Mouse (Mus musculus): ENCODE measurements at regions not wholly inside any gene's neighbourhood (a gene's known extent, or its start where the extent isn't known, plus 50 kb on each side); places are given as distances from the start of the nearest gene placed in this dataset.

DNA sequence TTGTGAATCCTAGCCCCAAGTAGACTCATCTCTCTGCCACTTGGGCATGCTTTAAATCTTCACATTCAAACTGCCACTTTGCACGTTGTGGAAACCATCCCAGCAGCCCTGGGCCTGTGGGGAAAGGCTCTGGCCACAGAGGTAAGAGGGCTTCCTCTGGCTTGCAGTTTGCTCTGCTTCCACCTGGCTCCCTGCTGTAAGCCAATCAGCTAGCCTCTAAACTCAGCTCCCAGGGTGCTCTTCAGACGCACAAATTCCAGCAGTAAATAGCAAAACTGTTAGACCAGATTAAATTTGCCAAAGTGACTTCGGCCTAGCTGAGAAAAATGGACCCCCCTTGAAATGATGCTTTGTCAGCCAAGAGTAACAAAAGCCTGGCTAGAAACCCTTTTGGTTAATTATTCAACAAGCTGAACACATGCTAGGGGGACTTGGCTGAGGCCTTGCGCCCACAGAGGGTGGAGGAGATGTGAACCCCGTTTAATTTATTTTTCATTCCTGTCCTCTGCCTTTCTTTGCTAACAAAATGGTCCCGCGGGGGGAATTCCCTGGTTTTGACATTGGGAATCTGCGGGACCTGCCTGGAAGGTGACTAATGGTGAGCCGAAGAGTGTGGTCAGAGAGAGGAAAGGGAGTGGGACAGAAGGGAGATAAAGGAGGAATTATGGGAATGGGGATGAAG lies 84.1 kb upstream of the Cops8 start:
- intact Hi-C loops (cut with DNase I) = no loop called here
- no peak for DNase-seq (ENCODE audit: extremely low spot score in 1 of 2, low spot score in 2 of 2)

GRCm38 (mm10) chr1:90519284-90520275 lies 83.2 kb upstream of the Cops8 start:
- no peak for DNase-seq (ENCODE audit: extremely low spot score in 1 of 2, low spot score in 2 of 2)
- intact Hi-C loops (cut with DNase I) = no loop called here

GRCm38 (mm10) chr1:90522294-90522693 lies 80.5 kb upstream of the Cops8 start:
- no peak for DNase-seq (ENCODE audit: extremely low spot score in 1 of 2, low spot score in 2 of 2)
- intact Hi-C loops (cut with DNase I) = no loop called here

GRCm38 (mm10) chr1:90524641-90525220 lies 78.0 kb upstream of the Cops8 start:
- intact Hi-C loops (cut with DNase I) = no loop called here
- DNase-seq (ENCODE audit: extremely low spot score in 1 of 2, low spot score in 2 of 2) = no peak

GRCm38 (mm10) chr1:90526311-90526710 lies 76.5 kb upstream of the Cops8 start:
- intact Hi-C loops (cut with DNase I) = no loop called here

DNA sequence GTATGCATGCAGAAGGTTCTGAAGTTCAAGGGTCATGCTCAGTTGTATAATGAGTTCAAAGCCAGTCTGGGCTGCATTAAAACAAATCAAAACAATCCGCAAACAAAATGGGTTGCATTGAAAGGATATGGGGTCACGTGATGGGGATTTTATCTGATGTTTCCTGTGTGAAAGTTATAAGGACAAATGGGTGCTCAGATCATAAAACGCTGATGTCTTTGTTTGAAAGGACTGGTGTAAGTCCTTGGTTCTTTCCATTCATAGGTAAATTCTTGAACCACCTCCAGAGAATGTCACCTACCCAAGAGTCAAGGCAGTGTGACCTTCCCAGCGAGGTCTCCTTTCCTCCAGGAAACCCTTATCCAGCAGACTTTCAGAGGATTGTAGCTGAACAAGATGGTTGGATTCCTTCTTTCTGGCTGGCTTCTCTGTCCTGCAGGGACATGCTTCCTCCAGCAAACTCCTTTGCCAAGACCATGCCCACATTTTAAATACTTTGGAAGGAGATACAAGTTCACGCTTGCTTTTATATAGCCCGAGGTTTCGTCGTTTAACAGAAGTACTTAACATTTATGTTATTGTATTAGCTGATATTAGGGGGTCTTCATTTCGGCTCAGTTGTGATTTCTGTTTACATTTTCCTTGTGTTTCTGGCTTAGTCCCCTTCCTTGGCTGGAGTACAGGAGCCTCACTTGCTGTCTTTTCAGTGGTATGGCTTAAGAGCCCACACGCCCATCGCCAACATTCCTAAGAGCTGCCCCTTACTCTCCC lies 74.6 kb upstream of the Cops8 start:
- intact Hi-C loops (cut with DNase I) = no loop called here
- DNase-seq (ENCODE audit: extremely low spot score in 1 of 2, low spot score in 2 of 2) = no peak

More at GRCm38 (mm10) chr1:90526311-90526710, 76.5 kb upstream of the Cops8 start:
- DNase-seq (ENCODE audit: extremely low spot score in 1 of 2, low spot score in 2 of 2) = no peak

GRCm38 (mm10) chr1:90533481-90533880 lies 69.3 kb upstream of the Cops8 start:
- intact Hi-C loops (cut with DNase I) = no loop called here
- no peak for DNase-seq (ENCODE audit: extremely low spot score in 1 of 2, low spot score in 2 of 2)

GRCm38 (mm10) chr1:90536105-90536504 lies 66.7 kb upstream of the Cops8 start:
- intact Hi-C loops (cut with DNase I) = no loop called here
- no peak for DNase-seq (ENCODE audit: extremely low spot score in 1 of 2, low spot score in 2 of 2)

DNA sequence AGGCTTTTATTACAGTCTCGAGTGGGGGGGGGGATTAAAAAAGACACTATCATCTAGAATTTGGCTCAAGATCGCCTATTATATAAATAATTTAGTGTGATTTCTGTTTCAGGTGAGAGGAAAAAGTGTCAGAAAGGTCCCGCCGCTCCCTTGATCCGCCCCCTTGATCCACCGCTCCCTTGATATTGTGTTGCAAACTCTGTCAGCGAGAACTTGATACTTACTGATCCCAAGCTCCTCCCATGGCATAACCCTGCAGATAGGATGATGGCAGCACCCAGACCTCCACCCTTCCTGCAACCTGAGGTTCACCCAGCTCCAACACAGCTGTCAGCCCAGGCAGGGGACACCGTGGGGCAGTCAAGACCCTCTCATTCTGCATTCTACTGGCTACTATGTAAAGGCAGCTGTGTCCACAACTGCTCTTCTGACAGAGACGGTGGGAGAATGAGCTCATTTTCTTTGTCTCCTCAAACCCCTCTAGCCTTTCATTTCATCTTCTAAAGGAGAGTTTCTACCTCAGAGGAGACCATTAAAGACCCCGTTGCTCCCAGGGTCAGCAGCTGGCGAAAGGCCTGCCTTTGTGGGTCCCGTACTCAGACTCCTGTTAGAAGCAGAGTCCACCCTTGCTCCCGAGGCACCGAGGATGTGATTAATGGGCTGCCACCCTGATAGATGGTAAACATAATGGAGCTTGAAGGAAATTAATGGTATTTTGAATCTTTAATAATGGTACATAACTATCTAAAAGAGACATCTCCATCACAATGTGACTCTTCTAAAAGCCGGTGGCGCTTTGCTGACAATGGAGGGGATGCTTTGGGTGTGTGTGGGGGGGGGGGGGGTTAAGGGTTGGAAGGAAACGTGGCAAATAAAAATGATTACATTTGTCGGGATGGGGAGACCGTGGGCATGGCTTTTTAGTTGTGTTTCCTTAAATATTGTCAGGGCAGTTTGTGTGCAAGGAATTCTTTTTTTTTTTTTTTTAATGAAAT lies 58.7 kb upstream of the Cops8 start:
- intact Hi-C loops (cut with DNase I) = no loop called here
- DNase-seq (ENCODE audit: extremely low spot score in 1 of 2, low spot score in 2 of 2) = no peak

- intact Hi-C loops (cut with DNase I) = no loop called here
Observed at GRCm38 (mm10) chr1:90544821-90545536, 57.8 kb upstream of the Cops8 start.

DNA sequence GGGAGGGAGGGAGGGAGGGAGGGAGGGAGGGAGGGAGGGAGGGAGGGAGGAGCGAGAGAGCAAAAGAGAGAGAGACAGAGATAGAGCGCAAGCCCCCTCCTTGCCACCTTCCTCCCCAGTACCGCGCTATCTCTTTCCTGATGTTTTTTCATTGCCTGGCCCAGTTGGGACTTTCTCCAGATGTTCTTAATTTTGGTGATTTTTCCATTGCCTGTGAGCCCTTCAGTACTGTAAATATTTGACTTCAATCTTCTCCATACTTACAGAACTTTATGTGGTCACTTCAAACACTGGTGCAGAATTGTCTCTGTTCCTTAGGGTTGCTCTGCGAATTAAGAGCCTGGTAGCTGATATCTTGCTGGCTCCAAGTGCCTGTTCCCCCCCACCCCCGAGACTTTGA lies 50.1 kb upstream of the Cops8 start:
- intact Hi-C loops (cut with DNase I) = no loop called here

More at GRCm38 (mm10) chr1:90544821-90545536, 57.8 kb upstream of the Cops8 start:
- DNase-seq (ENCODE audit: extremely low spot score in 1 of 2, low spot score in 2 of 2) = no peak

More for the DNA sequence above, 50.1 kb upstream of the Cops8 start:
- no peak for DNase-seq (ENCODE audit: extremely low spot score in 1 of 2, low spot score in 2 of 2)

Data from left cerebral cortex, postnatal 10 days (tissue).